Mouse (Mus musculus) myocyte (in vitro differentiated cells): ENCODE results near the gene Crybb1. TPM values are rescaled to one million over a fixed set of nuclear protein-coding genes. Genes with fewer than 3 reads are reported as not detected.

Source experiments
- H3K27me3 ChIP-seq: one replicate; pipeline ENCODE4 v1.6.1; 2011; ENCODE audit not compliant: control insufficient read depth, insufficient read depth, insufficient read length
- H3K36me3 ChIP-seq: one replicate; pipeline ENCODE4 v1.6.1; 2011; ENCODE audit not compliant: control insufficient read depth, insufficient read depth
- H3K4me2 ChIP-seq: one replicate; pipeline ENCODE4 v1.6.1; 2011; ENCODE audit warnings: low read depth, control low read depth
- H3K4me3 ChIP-seq: one replicate; pipeline ENCODE4 v1.5.1; 2011; ENCODE audit warnings: mild to moderate bottlenecking, control low read depth, moderate library complexity
- H3K79me2 ChIP-seq: one replicate; pipeline ENCODE4 v1.6.1; 2011; ENCODE audit not compliant: control insufficient read depth, insufficient read depth
- H3ac ChIP-seq: one replicate; pipeline ENCODE4 v1.6.1; 2011; ENCODE audit not compliant: control insufficient read depth, insufficient read length
- CEBPB ChIP-seq: IDR thresholded peaks from 2 replicates; pipeline ENCODE4 v1.6.1; 2011; ENCODE audit warnings: mild to moderate bottlenecking, moderate library complexity; ENCODE audit not compliant: poor library complexity, insufficient read depth, severe bottlenecking
- E2F4 ChIP-seq: IDR thresholded peaks from one replicate; pipeline ENCODE4 v1.6.1; 2011; ENCODE audit warnings: mild to moderate bottlenecking, control low read depth, moderate library complexity; ENCODE audit not compliant: insufficient read depth
- MAX ChIP-seq: IDR thresholded peaks from one replicate; pipeline ENCODE4 v1.6.1; 2011; ENCODE audit warnings: low read depth, mild to moderate bottlenecking, control low read depth
- MYOD1 ChIP-seq, 3 experiments: IDR thresholded peaks; one replicate each; pipeline ENCODE4 v1.6.1; 2011; ENCODE audit warnings: control low read depth in 2 of 3, low read depth in 2 of 3, mild to moderate bottlenecking in 2 of 3, moderate library complexity in 1 of 3; ENCODE audit not compliant: insufficient read length in 2 of 3, control insufficient read depth in 1 of 3
- MYOG ChIP-seq, 3 experiments: IDR thresholded peaks; one replicate each; pipeline ENCODE4 v1.6.1; 2011; ENCODE audit warnings: control low read depth in 2 of 3, low read depth in 2 of 3, mild to moderate bottlenecking in 2 of 3; ENCODE audit not compliant: insufficient read length in 2 of 3, control insufficient read depth in 1 of 3, insufficient read depth in 1 of 3
- POLR2A ChIP-seq: IDR thresholded peaks from one replicate; pipeline ENCODE4 v1.6.1; 2011; ENCODE audit warnings: low read depth, mild to moderate bottlenecking, control low read depth, moderate library complexity; ENCODE audit not compliant: insufficient read length
- POLR2AphosphoS2 ChIP-seq: IDR thresholded peaks from one replicate; pipeline ENCODE4 v1.6.1; 2011; ENCODE audit warnings: low read depth, control low read depth; ENCODE audit not compliant: insufficient read length
- REST ChIP-seq: IDR thresholded peaks from one replicate; pipeline ENCODE4 v1.6.1; 2011; ENCODE audit warnings: mild to moderate bottlenecking, control low read depth, moderate library complexity; ENCODE audit not compliant: insufficient read depth, insufficient read length
- SRF ChIP-seq: IDR thresholded peaks from one replicate; pipeline ENCODE4 v1.6.1; 2011; ENCODE audit warnings: low read depth; ENCODE audit not compliant: control insufficient read depth, insufficient read length
- TCF12 ChIP-seq: IDR thresholded peaks from one replicate; pipeline ENCODE4 v1.6.1; 2011; ENCODE audit warnings: mild to moderate bottlenecking, control low read depth; ENCODE audit not compliant: poor library complexity, insufficient read depth, severe bottlenecking
- TCF3 ChIP-seq: IDR thresholded peaks from one replicate; pipeline ENCODE4 v1.6.1; 2011; ENCODE audit warnings: low read depth, control low read depth; ENCODE audit not compliant: insufficient read length
- USF1 ChIP-seq: IDR thresholded peaks from one replicate; pipeline ENCODE4 v1.6.1; 2011; ENCODE audit warnings: low read depth, mild to moderate bottlenecking, control low read depth, moderate library complexity
- polyA plus RNA-seq: library from polyadenylated mRNA; unstranded; fragments of >200 nt; fragmentation: generic; extraction: Trizol; gene quantifications from one replicate; pipeline ENCODE4 v1.2.1, GENCODE M21; 2012; ENCODE audit warnings: missing spikeins

The Crybb1 gene
- polyA plus RNA-seq, 1 experiment, result 0.36 TPM

GRCm38 (mm10) chr5:112289236-112289635, 33.6 kb downstream of the Crybb1 start:
- H3K4me2 ChIP-seq, result no peak overlapping the region
- TF ChIP-seq POLR2AphosphoS2 (no peak), MYOD1 (IDR thresholded peaks at IDR 0.05; ENCODE audit: control insufficient read depth in 1 of 3, insufficient read length in 2 of 3, low read depth in 2 of 3) (no peak), CEBPB (no peak), MYOG (IDR thresholded peaks at IDR 0.05; ENCODE audit: control insufficient read depth in 1 of 3, insufficient read depth in 1 of 3, insufficient read length in 2 of 3, low read depth in 2 of 3) (no peak), SRF (no peak), REST (no peak), E2F4 (no peak), TCF3 (no peak), POLR2A (no peak), TCF12 (no peak), USF1 (no peak), MAX (no peak)
- H3K4me3 ChIP-seq, result no peak overlapping the region

GRCm38 (mm10) chr5:112289819-112290535, 34.4 kb downstream of the Crybb1 start:
- H3K36me3 ChIP-seq, result peaks cover 4% of the 10 kb centered on the region
- H3K4me3 ChIP-seq, result no peak overlapping the region
- H3K27me3 ChIP-seq, result no peaks in the 10 kb centered on the region
- H3ac ChIP-seq, result no peak overlapping the region
- TF ChIP-seq MYOD1 (IDR thresholded peaks at IDR 0.05; ENCODE audit: control insufficient read depth in 1 of 3, insufficient read length in 2 of 3, low read depth in 2 of 3), result no peak
- no peak for TF ChIP-seq TCF12
- TF ChIP-seq MYOG (IDR thresholded peaks at IDR 0.05; ENCODE audit: control insufficient read depth in 1 of 3, insufficient read depth in 1 of 3, insufficient read length in 2 of 3, low read depth in 2 of 3), result no peak
- TF ChIP-seq REST, result no peak
- TF ChIP-seq CEBPB, result no peak
- TF ChIP-seq TCF3, result no peak
- no peak for TF ChIP-seq POLR2AphosphoS2
- no peak for TF ChIP-seq USF1
- TF ChIP-seq E2F4, result no peak
- no peak for TF ChIP-seq POLR2A
- TF ChIP-seq SRF, result no peak
- no peak for TF ChIP-seq MAX
- no peak overlapping the region for H3K4me2 ChIP-seq
- H3K79me2 ChIP-seq, result peaks cover 94% of the 10 kb centered on the region

More at GRCm38 (mm10) chr5:112289236-112289635, 33.6 kb downstream of the Crybb1 start:
- peaks cover 4% of the 10 kb centered on the region for H3K36me3 ChIP-seq
- no peak overlapping the region for H3ac ChIP-seq
- no peaks in the 10 kb centered on the region for H3K27me3 ChIP-seq
- H3K79me2 ChIP-seq, result peaks cover 94% of the 10 kb centered on the region

GRCm38 (mm10) chr5:112290536-112290880, 34.9 kb downstream of the Crybb1 start:
- TF ChIP-seq MYOD1 (IDR thresholded peaks at IDR 0.05; ENCODE audit: control insufficient read depth in 1 of 3, insufficient read length in 2 of 3, low read depth in 2 of 3) (no peak), REST (no peak), POLR2AphosphoS2 (no peak), MAX (no peak), POLR2A (no peak), E2F4 (no peak), CEBPB (no peak), USF1 (no peak), TCF12 (no peak), MYOG (IDR thresholded peaks at IDR 0.05; ENCODE audit: control insufficient read depth in 1 of 3, insufficient read depth in 1 of 3, insufficient read length in 2 of 3, low read depth in 2 of 3) (no peak), SRF (no peak), TCF3 (no peak)
- Histone ChIP-seq H3K36me3 (peaks cover 4% of the 10 kb centered on the region), H3ac (no peak overlapping the region), H3K4me2 (no peak overlapping the region), H3K79me2 (peaks cover 94% of the 10 kb centered on the region), H3K4me3 (no peak overlapping the region), H3K27me3 (no peaks in the 10 kb centered on the region)

- no peak overlapping the region for H3K4me3 ChIP-seq
- peaks cover 95% of the 10 kb centered on the region for H3K79me2 ChIP-seq
- no peaks in the 10 kb centered on the region for H3K36me3 ChIP-seq
- no peak overlapping the region for H3ac ChIP-seq
- TF ChIP-seq TCF12, result no peak
- no peak for TF ChIP-seq MYOD1 (IDR thresholded peaks at IDR 0.05; ENCODE audit: control insufficient read depth in 1 of 3, insufficient read length in 2 of 3, low read depth in 2 of 3)
- no peak for TF ChIP-seq USF1
- no peak for TF ChIP-seq E2F4
- TF ChIP-seq MAX, result no peak
- no peak for TF ChIP-seq POLR2AphosphoS2
- no peak for TF ChIP-seq TCF3
- TF ChIP-seq SRF, result no peak
- no peak for TF ChIP-seq POLR2A
- no peak for TF ChIP-seq MYOG (IDR thresholded peaks at IDR 0.05; ENCODE audit: control insufficient read depth in 1 of 3, insufficient read depth in 1 of 3, insufficient read length in 2 of 3, low read depth in 2 of 3)
- no peak for TF ChIP-seq CEBPB
- no peak for TF ChIP-seq REST
- H3K27me3 ChIP-seq, result no peaks in the 10 kb centered on the region
- no peak overlapping the region for H3K4me2 ChIP-seq
These were observed 36.3 kb downstream of the Crybb1 start for GRCm38 (mm10) chr5:112291866-112292265.
